Mouse (Mus musculus) frontal cortex, postnatal 25 days (tissue): ENCODE results near the gene Svep1.

Source experiments
- DNase-seq, 2 experiments: peaks; one replicate each; pipeline ENCODE4 v3.0.0; 2022; ENCODE audit warnings: low spot score in 2 of 2

The Svep1 gene

GRCm38 (mm10) chr4:58084155-58084554 is 122.5 kb downstream of the Svep1 start:
- DNase-seq = no peak

GRCm38 (mm10) chr4:58082588-58082987 is 124.1 kb downstream of the Svep1 start:
- peak; percentile 49 to 61 for DNase-seq

GRCm38 (mm10) chr4:58079631-58080030 is 127.0 kb downstream of the Svep1 start:
- peak; percentile 27 to 33 for DNase-seq

- no peak for DNase-seq
These were observed 128.7 kb downstream of the Svep1 start for GRCm38 (mm10) chr4:58077950-58078349.

- DNase-seq = no peak
These were observed 129.1 kb downstream of the Svep1 start for GRCm38 (mm10) chr4:58077536-58077935.

GRCm38 (mm10) chr4:58072888-58073287 is 133.8 kb downstream of the Svep1 start:
- no peak for DNase-seq

- DNase-seq = no peak
These were observed 137.8 kb downstream of the Svep1 start for GRCm38 (mm10) chr4:58068886-58069285.

- DNase-seq = no peak
These were observed 141.9 kb downstream of the Svep1 start for GRCm38 (mm10) chr4:58064721-58065120.

GRCm38 (mm10) chr4:58062933-58063332 is 143.7 kb downstream of the Svep1 start:
- DNase-seq = no peak

- no peak for DNase-seq
These were observed 151.0 kb downstream of the Svep1 start for GRCm38 (mm10) chr4:58055653-58056052.

- no peak for DNase-seq
These were observed 152.2 kb downstream of the Svep1 start for GRCm38 (mm10) chr4:58054441-58054840.

- no peak for DNase-seq
These were observed 155.9 kb downstream of the Svep1 start for GRCm38 (mm10) chr4:58050746-58051145.

- DNase-seq = no peak
These were observed 156.4 kb downstream of the Svep1 start for GRCm38 (mm10) chr4:58050276-58050675.

GRCm38 (mm10) chr4:58044833-58045232 is 161.8 kb downstream of the Svep1 start:
- no peak for DNase-seq

- no peak for DNase-seq
These were observed 162.3 kb downstream of the Svep1 start for GRCm38 (mm10) chr4:58044356-58044755.

GRCm38 (mm10) chr4:58040093-58040492 is 166.6 kb downstream of the Svep1 start:
- DNase-seq = no peak

- DNase-seq = no peak
These were observed 169.5 kb downstream of the Svep1 start for GRCm38 (mm10) chr4:58037096-58037705.

- no peak for DNase-seq
These were observed 172.0 kb downstream of the Svep1 start for GRCm38 (mm10) chr4:58034663-58035062.

GRCm38 (mm10) chr4:58032714-58033113 is 173.9 kb downstream of the Svep1 start:
- DNase-seq = no peak

GRCm38 (mm10) chr4:58009024-58009423 is 197.6 kb downstream of the Svep1 start, which contains the start of gene Txndc8:
Gene Txndc8 (minus strand): TSS chr4:58009124.
- DNase-seq = no peak

GRCm38 (mm10) chr4:58003501-58003900 is 203.2 kb downstream of the Svep1 start:
- DNase-seq = no peak
